Mouse (Mus musculus): ENCODE results near the gene Numb. TPM values are rescaled to one million over a fixed set of nuclear protein-coding genes. Genes with fewer than 3 reads are reported as not detected.

Numb gene
- total and polyA plus RNA-seq, 3 experiments: 8.4 to 14.6 TPM; not detected in 1

GRCm38 (mm10) chr12:83803641-83804040 is 118.1 kb downstream of the Numb start:
- H3K9me3 ChIP-seq (replicated peaks; ENCODE audit: insufficient read depth, low read length): no peaks in the 10 kb centered on the region
- H3K36me3 ChIP-seq (ENCODE audit: control insufficient read depth in 1 of 2, insufficient read depth in 2 of 2, low read length in 2 of 2): peaks cover 5 to 10% of the 10 kb centered on the region in 2 experiments; a peak in 3 of 4 replicates
- H3K4me1 ChIP-seq (ENCODE audit: control insufficient read depth in 1 of 2, insufficient read depth in 2 of 2, low read length in 2 of 2): peaks cover 3 to 4% of the 10 kb centered on the region in 2 experiments; a peak in 2 of 4 replicates
- TF ChIP-seq EP300 (IDR thresholded peaks at IDR 0.05; ENCODE audit: low read depth in 1 of 2, low read length in 2 of 2) (no peak), MAX (IDR thresholded peaks at IDR 0.05; ENCODE audit: low read length) (no peak), MYC (IDR thresholded peaks at IDR 0.05; ENCODE audit: low read depth, low read length) (no peak), MAFK (IDR thresholded peaks at IDR 0.05; ENCODE audit: borderline replicate concordance, low read depth, low read length) (no peak), POLR2A (IDR thresholded peaks at IDR 0.05; ENCODE audit: control insufficient read depth in 1 of 2, insufficient read depth in 1 of 2, low read depth in 1 of 2, low read length in 2 of 2, poor library complexity in 1 of 2) (no peak), HCFC1 (IDR thresholded peaks at IDR 0.05; ENCODE audit: low read depth, low read length) (no peak), USF1 (IDR thresholded peaks at IDR 0.05; ENCODE audit: low read depth, low read length) (no peak), ZMIZ1 (IDR thresholded peaks at IDR 0.05; ENCODE audit: low read depth, low read length) (no peak), SIN3A (IDR thresholded peaks at IDR 0.05; ENCODE audit: low read length) (no peak), RAD21 (IDR thresholded peaks at IDR 0.05; ENCODE audit: low read depth, low read length) (no peak), GATA1 (IDR thresholded peaks at IDR 0.05; ENCODE audit: low read depth, low read length) (no peak), CHD2 (IDR thresholded peaks at IDR 0.05; ENCODE audit: low read length) (no peak), TCF12 (IDR thresholded peaks at IDR 0.05; ENCODE audit: low read depth, low read length) (no peak), ZNF384 (IDR thresholded peaks at IDR 0.05; ENCODE audit: low read depth, low read length) (no peak), SMC3 (IDR thresholded peaks at IDR 0.05; ENCODE audit: low read depth, low read length) (no peak), RCOR1 (IDR thresholded peaks at IDR 0.05; ENCODE audit: low read depth, low read length) (no peak), NRF1 (IDR thresholded peaks at IDR 0.05; ENCODE audit: insufficient read depth, low read depth, low read length, poor library complexity, severe bottlenecking) (no peak), MEF2A (IDR thresholded peaks at IDR 0.05; ENCODE audit: extremely low read depth, insufficient replicate concordance, low read depth, low read length, poor library complexity, severe bottlenecking) (no peak)
- no peak overlapping the region for H3K4me3 ChIP-seq (ENCODE audit: control insufficient read depth in 1 of 2, insufficient read depth in 1 of 2, low read depth in 2 of 2, low read length in 2 of 2)
- H3K9ac ChIP-seq (ENCODE audit: control insufficient read depth, low read depth, low read length, poor library complexity, severe bottlenecking): no peak overlapping the region
- no peak overlapping the region for H3K27ac ChIP-seq (ENCODE audit: control insufficient read depth, low read depth, low read length)
- no peak for DNase-seq (ENCODE audit: low read depth, low spot score)
- H3K79me2 ChIP-seq (ENCODE audit: control insufficient read depth, insufficient read depth, low read length, poor library complexity): no peaks in the 10 kb centered on the region
- no peaks in the 10 kb centered on the region for H3K27me3 ChIP-seq (ENCODE audit: control insufficient read depth in 1 of 2, insufficient read depth in 2 of 2, low read length in 2 of 2)

- no peak overlapping the region for H3K9ac ChIP-seq (ENCODE audit: control insufficient read depth, low read depth, low read length, poor library complexity, severe bottlenecking)
- TF ChIP-seq E2F4 (IDR thresholded peaks at IDR 0.05; ENCODE audit: borderline replicate concordance, low read depth, low read length) (no peak), NELFE (IDR thresholded peaks at IDR 0.05; ENCODE audit: low read depth, low read length) (no peak), CHD1 (IDR thresholded peaks at IDR 0.05; ENCODE audit: low read depth, low read length) (no peak), MEF2A (IDR thresholded peaks at IDR 0.05; ENCODE audit: extremely low read depth, insufficient replicate concordance, low read depth, low read length, poor library complexity, severe bottlenecking) (no peak), POLR2AphosphoS2 (IDR thresholded peaks at IDR 0.05; ENCODE audit: low read length) (no peak), ZNF384 (IDR thresholded peaks at IDR 0.05; ENCODE audit: low read depth, low read length) (no peak)
- no peaks in the 10 kb centered on the region for H3K27me3 ChIP-seq (ENCODE audit: control insufficient read depth in 1 of 2, insufficient read depth in 2 of 2, low read length in 2 of 2)
- no peak overlapping the region for H3K27ac ChIP-seq (ENCODE audit: control insufficient read depth, low read depth, low read length)
- peaks cover 5 to 7% of the 10 kb centered on the region in 2 experiments; a peak in 3 of 4 replicates for H3K36me3 ChIP-seq (ENCODE audit: control insufficient read depth in 1 of 2, insufficient read depth in 2 of 2, low read length in 2 of 2)
- H3K4me3 ChIP-seq (ENCODE audit: control insufficient read depth in 1 of 2, insufficient read depth in 1 of 2, low read depth in 2 of 2, low read length in 2 of 2): no peak overlapping the region
- H3K4me1 ChIP-seq (ENCODE audit: control insufficient read depth in 1 of 2, insufficient read depth in 2 of 2, low read length in 2 of 2): peaks cover 3 to 4% of the 10 kb centered on the region in 2 experiments; a peak in 2 of 4 replicates
- no peaks in the 10 kb centered on the region for H3K79me2 ChIP-seq (ENCODE audit: control insufficient read depth, insufficient read depth, low read length, poor library complexity)
- H3K9me3 ChIP-seq (replicated peaks; ENCODE audit: insufficient read depth, low read length): no peaks in the 10 kb centered on the region
- no peak for DNase-seq (ENCODE audit: low read depth, low spot score)
Observed at GRCm38 (mm10) chr12:83800943-83801342, 120.8 kb downstream of the Numb start.

Measured in MEL (cell line).